Mouse (Mus musculus) lung, postnatal 10 days (tissue): Measurements from ENCODE around the gene Armc9.

Experiments used
- DNase-seq: peaks from one replicate; pipeline ENCODE4 v3.0.0; 2021

Gene Armc9

DNA sequence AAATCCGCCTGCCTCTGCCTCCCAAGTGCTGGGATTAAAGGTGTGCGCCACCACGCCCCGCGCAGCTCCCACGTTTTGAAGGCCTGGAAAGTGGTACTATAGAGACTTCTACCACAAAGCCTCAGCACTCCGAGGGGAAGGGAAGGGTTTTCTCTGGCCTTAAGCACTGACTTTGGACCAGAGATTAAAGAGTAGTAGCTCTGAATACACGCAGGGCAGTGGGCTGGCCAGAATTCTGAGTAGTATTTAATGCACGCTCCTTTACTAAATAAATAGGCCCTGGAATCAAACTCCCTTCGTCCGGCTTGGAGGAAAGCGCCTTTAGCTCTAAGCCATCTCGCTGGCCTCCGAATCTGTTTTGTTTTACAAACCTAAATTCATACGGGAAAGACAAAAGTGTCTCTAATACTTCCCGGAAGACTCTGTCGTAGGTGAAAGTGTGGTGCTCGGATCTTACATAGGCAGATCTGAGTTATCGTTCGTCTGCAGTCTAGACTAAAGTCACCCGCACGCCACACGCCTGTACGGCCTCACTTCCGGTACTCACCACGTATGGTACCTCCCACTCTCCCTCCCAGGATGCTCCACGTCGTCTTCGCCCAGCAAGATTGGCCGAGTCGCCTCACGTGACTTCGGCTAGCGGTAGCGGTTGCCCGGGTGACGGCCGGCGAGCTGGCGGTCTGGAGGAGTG lies at the start of gene Armc9:
TSS of gene Armc9 (plus strand) at position 648 of the 691 bp plus-strand sequence.
- DNase-seq = peak; percentile 97

DNA sequence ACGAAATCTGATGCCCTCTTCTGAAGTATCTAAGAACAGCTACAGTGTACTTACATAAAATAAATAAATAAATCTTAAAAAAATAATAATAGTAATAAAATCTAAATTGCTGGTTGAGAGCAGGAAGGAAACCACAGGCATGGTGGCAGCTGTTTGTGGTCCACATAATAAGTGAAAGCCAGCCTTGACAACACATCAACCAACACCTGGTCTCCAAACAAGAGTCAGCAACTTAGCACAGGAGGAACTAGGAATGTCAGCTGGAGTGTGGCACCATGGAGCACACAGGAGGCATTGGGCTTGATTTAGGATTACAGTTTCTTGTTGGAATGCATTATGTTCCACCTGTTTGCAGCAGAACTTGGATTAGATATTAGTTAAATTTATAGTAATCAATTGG lies 49.5 kb upstream of the Armc9 start:
- no peak for DNase-seq

DNA sequence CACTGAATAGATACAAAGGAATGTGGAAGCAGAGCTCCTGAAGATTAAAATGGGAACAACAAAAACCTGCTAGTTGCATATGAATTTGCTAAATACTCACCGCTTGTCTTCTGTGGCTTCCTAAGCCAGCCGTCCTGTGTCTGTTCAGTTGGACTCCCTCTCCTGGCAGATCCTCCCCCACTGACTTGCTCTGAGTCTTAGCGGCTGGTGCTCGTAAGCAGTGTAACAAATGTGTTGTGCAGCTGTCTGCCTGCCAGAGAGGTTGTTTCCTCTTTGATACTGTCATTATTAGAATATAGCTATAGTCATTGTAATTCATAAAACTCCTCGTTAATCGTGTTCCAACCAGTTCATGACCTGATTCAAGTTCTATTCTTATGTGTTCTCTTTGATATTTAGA lies 42.8 kb upstream of the Armc9 start, which contains the start of gene Htr2b:
TSS of gene Htr2b (minus strand) at position 192 of the 400 bp plus-strand sequence.
- peak; percentile 71 for DNase-seq

DNA sequence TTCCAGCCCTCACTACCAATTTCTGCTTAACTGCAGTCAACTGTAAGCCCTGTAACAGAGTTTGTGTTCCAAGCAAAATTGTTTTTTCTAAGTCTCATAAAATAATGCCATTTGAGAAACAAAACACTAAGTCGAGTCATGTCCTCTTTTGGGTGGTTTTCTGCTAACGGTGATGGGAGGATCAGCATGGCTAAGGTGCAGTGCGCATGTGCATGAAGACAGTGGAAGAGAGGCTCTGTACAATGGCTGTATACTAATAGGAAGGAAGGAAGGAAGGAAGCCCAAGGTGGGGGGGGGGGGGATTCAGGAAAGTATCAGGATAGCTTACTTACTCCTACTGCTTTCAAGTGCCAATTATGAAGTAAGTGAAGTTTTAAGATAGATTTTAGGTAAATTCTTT lies 40.4 kb upstream of the Armc9 start:
- DNase-seq = peak; percentile 24

DNA sequence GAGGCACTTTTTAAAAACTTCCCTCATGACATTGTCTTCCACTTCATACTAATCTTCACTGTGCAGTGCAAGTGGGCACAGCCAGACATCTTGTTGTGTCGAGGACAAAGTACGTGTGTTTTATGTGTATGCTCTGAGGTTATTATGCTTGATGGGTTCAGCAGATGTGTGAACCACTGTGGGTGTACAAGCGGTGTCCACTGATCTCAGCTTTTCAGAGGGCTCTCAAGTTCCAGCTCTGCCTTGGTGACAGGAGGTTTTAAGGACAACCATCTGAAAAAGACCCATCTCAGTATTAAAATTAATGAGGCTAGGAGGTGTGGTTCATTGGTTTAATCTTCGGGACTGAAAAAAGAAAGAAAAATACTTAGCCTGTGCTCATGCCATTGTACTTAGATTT lies 35.0 kb upstream of the Armc9 start:
- DNase-seq = no peak

DNA sequence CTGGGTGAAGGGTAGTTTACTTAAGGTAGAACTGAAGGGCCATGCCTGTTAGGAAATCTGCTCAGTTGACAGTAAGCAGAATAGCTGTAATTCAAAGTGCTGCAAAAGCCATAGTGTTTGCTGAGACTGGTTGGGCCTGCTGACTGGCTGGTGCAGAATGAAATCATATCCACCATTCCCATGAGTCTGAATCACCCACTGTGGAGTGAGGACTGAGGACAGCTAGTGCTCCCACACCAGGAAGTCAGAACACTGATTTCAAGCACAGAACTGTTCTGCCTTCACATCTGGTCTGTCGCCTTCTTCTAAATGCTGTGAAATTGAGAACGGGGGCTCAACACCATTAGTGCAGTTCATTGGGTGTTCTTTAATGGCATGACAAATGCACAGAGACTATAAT lies 28.5 kb upstream of the Armc9 start:
- DNase-seq = no peak

DNA sequence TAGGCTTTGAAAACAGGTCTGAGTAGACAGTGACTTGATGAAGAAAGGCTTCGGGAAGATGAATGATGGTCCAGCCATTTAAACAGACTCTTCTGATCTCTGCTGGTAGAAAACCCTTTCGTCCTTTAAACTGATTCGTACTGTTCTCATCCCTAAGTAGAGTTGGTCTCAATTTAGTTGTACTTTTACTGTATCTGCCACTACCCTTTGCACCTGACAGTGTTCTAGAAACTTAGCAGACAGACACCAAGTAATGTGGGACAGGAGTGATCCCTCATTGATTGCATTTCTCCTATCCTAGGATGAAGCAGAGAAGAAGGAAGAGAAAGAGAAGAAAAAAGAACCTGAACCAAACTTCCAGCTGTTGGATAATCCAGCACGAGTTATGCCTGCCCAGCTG lies 21.2 kb upstream of the Armc9 start, which contains the start of gene Gm21972:
TSS of gene Gm21972 (plus strand) at position 301 of the 400 bp plus-strand sequence.
- DNase-seq = no peak

DNA sequence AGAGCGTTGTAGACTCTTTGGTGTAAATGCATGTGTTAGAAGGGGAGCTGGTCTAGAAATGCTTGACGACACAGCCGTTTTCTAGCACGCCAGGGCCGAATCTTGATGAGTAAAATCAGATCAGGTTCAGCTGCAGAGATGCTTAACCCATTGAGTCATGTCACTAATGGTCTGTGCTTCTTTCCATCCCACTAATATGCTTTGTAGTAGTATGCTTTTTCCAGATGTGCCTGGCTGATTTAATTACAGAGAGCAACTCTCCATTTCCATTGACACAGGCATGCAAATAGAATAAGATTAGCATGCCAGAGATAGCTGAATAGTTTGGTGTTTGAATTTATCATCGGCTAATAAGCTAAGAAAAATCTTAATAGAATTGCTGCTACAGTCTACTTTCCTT lies 19.3 kb upstream of the Armc9 start:
- no peak for DNase-seq

DNA sequence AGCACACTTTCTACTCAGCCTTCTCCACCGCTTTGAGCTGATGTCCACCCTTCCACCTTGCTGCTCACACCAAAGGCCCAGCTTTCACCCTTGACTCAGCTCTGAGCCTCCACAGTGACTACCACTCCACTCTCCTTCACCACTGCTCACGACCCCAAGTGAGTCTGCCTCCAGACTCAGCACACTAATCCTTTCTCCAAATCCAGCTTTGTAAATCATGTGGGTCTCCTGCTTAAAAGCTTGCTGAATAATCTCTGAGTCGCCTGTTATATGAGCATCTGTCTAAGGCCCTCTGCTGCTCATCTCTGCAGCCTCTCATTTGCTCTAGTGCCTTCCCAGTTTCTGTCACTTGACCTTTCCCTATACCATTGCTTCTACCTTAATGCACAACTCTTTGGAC lies 13.5 kb upstream of the Armc9 start:
- DNase-seq = no peak

DNA sequence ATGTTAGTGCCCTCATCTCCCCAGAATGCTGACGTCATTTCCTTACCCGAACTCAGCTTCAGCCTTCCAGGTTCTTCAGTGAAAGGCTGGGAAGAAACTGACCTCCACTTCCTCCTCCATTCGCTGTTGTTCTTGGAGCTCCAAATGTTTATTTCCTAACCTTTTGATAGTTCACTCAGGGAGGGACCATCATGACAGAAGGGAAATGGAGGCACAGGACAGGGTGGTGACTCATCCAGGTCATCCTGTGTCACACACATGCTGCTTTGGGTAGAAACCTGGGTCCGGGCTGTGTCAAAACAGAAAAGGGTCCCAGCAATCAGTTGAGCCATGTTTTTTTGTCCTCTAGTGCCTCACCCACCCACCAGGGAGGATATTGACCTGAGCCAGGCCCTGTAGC lies 11.4 kb upstream of the Armc9 start:
- DNase-seq = peak; percentile 6

DNA sequence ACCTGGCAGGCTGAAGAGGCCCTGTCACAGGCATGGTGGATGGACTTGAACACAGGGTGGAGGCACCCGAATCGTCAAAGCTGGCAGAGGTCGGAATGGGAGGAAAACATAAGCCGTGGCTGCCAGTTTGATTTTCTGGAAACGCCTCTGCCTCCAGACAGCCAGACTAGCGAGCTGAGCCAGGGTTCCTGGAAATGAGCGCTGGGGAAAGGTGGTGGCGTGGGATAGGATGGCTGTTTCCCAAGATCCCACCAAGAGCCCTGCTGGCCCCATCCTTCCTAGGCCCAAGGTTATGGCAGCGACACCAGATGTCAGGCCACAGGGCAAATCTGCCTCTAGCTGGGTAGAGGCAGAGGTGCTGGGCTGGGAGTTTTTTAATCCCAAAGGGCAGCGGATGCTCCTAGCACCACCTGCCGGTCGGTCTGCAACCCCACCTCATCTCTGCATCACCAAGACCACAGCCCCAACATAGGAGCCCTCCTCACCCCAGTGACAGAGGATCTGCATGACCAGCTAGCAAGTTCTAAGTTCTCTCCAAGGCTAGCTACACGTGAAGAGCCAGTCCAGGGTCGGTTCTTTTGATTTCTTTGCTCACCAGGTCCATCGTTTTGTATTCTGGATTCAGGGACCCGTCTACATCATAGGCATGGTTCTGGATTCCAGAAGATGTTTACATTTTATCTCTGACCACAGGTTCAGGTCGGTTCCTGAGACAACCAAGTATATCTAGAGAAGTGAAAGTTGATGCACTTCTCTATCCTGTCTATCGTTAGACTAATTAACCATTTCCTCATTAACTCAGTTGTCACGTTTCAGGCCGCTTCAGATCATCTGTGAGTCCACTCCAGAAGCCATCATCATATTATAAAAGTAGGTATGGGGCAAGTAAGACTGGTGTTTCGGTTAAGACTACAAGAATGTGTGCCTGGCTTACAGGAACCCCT lies 10.3 kb upstream of the Armc9 start:
- peak; percentile 23 for DNase-seq

DNA sequence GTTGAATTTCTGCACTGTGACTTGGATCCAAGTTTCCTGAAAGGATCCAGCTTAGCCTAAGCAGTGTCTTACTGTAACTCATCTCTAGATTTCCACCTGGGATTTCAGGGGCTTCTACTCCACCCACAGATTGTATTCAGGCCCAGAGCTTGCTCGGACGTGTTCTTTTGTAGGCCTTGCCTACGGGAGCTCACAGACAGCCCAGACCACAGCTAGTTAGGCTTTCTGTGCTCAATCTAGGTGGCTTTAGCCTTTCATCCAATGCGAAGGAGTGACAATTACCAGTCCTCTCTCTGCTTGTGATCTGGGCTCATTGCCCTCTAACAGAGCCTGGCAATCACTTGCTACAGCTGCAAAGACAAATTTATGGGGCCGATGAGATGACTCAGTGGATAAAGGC lies 8.3 kb upstream of the Armc9 start:
- DNase-seq = no peak

DNA sequence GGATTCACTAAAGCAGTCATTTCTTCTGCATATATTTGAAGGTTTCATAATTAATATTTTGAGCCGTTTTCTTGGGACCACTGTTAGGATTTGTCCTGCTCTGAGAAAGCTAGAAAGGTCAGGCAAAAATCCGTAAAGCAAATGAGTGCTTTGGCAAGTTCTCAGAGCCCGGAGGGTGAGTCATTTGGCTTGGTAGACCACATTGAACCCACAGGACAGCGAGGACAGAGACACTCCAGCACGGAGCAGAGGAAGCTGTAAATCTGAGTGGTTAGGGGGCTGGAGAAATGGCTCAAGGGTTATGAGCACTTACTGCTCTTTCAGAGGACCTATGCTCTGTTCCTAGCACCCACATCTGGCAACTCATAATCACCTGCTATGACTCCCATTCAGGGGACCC lies 7.0 kb upstream of the Armc9 start:
- peak; percentile 17 for DNase-seq

DNA sequence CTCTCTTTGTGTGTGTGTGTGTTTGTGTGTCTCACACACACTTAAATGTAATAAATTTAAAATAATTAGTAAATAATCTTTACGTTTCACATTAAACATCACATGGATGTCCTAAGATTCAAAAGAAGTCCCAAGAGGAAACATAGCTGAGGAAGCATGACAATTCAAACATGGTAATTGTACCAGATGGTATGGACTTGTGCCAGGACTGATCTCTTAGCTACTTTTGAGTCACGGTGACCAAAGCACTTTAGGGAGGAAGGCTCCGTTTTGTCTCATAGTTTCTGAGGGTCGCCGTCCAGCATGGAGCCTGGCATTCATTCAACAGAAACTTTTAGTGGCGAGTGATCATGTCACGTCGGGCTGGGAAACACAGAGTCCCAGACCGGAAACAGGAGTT lies 6.4 kb upstream of the Armc9 start:
- DNase-seq = no peak

DNA sequence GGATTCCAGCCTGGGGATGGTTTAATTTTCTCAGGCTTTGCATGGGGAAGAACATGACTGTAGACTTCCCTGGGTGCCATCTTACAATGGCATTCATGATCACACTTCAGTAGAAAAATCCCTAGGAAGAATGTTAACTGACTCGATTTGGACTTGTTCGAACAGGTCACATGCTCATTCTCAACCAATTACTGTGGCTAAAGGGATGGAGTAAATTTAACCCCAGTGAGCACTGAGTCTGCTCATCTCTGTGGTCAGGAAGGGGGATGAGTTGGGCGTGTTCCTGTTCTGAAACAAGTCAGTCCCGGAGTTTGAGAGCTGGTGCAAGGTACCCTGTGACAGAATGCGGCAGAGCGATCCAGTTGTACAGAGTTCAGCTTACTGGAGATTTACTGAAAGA lies 3.7 kb upstream of the Armc9 start:
- DNase-seq = no peak

DNA sequence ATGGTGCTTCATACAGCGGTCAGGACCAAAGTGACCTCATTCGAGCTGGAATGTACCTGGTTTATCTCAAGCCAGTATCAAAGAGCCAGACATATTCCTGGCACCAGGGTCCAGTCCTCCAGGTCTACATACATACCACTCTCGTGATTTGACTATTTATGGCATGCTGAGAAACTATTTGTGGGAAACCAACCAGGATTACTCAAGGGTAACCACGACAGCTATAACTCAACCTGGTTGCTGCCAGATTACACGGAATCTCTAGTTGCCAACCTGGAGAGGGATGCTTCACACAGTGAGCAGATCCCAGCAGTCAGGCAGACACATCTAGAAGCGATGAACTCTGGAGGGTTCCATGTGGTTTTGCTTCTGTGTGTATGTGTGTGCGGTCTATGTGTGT lies 3.2 kb upstream of the Armc9 start:
- no peak for DNase-seq

DNA sequence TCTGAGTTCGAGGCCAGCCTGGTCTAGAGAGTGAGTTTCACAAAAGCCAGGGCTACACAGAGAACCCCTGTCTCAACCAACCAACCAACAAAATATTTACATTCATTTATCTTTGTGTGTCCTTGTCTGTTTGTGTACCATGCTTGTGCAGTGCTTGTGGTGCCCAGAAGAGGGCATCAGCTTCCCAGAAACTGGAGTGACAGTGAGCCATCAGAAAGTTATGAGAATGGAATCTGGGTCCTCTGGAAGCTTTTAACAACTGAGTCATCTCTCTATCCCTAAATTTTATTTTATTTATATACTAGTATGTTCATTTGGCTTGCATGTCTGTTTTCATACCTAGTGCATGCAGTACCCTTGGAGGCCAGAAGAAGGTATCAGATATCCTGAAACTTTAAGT lies 2.0 kb upstream of the Armc9 start:
- no peak for DNase-seq

DNA sequence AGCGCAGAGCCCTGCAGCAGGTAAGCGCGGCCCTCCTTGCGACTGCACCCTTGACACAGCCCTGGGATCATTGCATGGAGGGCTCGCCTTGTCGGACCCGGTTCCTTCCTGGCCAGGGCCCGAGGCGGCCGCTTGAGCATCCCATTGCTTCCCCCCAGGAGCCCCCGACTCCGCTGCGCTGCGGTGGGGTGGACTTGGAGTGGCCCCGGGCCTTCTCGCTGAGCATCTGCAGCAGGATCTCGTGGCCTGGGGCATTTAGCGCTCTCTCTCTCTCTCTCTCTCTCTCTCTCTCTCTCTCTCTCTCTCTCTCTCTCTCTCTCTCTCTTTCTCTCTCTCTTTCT lies 214 bp downstream of the Armc9 start:
- DNase-seq = no peak

DNA sequence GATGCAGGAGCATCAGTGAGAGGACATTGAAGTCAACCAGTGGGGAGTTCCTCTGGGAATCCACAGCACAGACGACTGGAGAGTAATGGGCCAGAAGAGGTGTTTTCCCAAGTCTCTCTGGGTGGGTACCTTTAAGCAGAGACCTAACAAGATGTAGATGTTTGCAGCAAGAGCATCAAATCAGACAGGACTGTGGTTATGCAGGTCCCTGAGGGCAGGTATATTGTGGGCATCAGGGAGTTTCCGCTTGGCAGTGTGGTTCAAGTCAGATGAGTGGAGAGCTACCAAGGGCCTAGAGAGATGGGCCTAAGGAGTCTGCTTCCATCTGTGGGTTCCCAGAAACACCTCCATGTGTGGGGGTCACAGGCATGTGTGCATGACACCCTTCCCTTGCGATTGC lies 1.5 kb downstream of the Armc9 start:
- DNase-seq = no peak

DNA sequence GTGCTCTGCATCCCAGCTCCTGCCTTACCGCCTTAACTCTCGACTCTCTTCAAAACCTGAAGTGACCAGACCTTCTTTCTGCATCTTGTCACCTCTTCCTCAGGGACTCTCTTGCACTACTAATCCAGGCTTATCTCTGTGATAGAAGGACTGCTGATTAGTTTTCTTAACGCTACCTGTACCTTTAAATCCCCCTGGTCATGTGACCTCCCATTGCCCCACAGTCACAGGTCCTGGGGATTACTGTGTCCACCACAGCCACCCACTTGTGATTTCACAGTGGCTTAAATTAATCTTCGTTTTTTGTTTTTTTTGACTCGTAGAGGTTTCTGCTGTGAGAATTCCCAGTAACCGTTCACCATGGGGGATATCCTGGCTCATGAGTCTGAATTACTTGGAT lies 2.0 kb downstream of the Armc9 start:
- no peak for DNase-seq

DNA sequence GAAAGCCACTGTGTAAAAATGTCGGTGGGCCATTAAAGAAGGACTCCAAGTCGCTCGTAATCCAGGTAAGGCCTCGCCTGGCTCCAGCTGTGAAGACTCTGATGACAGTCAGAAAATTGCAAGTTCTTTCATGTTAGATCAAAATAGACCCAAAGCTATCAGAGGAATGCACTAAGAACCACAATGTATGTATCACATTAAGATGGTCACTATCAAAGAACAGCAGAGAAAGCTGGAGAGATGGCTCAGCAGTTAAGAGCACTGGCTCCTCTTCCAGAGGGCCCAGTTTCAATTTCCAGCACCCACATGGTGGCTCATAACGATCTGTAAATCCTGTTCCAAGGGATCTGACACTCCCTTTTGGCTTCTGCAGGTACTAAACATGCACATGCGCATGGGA lies 5.5 kb downstream of the Armc9 start:
- no peak for DNase-seq

DNA sequence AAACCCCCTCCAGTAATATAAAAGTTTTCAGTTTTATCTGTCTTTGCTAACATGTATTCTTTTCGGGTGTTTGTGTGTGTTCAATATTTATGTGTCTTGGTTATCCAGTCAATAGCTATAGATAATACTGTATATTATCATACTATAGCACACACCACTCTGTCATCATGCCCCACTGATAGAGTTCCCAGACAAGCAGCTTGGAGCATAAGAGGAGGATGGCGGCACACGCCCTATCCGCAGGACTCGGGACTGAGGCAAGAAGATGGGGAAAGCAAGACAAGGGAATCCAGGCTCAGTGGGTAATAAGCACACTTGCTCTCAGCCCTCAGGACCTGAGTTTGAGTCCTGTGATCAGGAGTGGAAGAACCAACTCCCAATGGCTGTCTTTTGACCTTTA lies 5.9 kb downstream of the Armc9 start:
- DNase-seq = no peak

DNA sequence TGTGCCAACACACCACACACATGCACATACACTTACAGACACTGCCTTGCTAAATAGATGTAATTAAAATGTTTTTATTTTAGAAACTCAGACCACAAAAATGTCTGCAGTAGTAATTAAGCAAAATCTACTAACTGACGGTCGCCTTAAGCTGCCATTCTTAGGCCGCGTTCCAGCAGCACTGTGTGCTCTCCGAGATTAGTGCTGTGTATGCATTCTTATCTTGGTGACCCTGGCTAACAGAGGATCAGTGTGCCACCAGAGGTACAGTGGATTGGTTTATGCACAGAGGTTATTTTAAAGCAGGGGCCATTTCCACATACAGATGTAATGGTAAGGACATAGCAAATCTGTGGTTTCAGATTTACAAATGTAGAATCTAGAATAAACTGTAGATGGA lies 6.5 kb downstream of the Armc9 start:
- no peak for DNase-seq

DNA sequence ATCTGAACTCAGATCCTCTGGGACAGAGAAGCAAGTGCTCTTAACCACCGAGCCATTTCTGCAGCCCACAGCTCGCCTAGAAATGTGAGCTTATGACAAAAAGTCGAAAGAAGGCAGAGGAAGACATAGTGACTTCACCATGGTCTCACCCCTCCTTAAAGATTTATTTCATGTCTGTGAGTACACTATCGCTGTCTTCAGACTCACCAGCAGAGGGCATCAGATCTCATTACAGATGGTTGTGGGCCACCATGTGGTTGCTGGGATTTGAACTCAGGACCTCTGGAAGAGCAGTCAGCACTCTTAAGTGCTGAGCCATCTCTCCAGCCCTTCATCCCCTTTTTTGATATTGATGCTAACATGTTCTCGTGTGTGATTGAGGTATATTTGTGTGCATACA lies 20.0 kb downstream of the Armc9 start:
- DNase-seq = no peak
